Mouse (Mus musculus) myocyte (in vitro differentiated cells): Measurements from ENCODE around the gene Nup37.

ENCODE experiments used
- CEBPB ChIP-seq: IDR thresholded peaks from 2 replicates; pipeline ENCODE4 v1.6.1; 2011; ENCODE audit warnings: mild to moderate bottlenecking, moderate library complexity; ENCODE audit not compliant: poor library complexity, insufficient read depth, severe bottlenecking
- E2F4 ChIP-seq: IDR thresholded peaks from one replicate; pipeline ENCODE4 v1.6.1; 2011; ENCODE audit warnings: mild to moderate bottlenecking, control low read depth, moderate library complexity; ENCODE audit not compliant: insufficient read depth
- MAX ChIP-seq: IDR thresholded peaks from one replicate; pipeline ENCODE4 v1.6.1; 2011; ENCODE audit warnings: low read depth, mild to moderate bottlenecking, control low read depth
- MYOD1 ChIP-seq, 3 experiments: IDR thresholded peaks; one replicate each; pipeline ENCODE4 v1.6.1; 2011; ENCODE audit warnings: control low read depth in 2 of 3, low read depth in 2 of 3, mild to moderate bottlenecking in 2 of 3, moderate library complexity in 1 of 3; ENCODE audit not compliant: insufficient read length in 2 of 3, control insufficient read depth in 1 of 3
- POLR2A ChIP-seq: IDR thresholded peaks from one replicate; pipeline ENCODE4 v1.6.1; 2011; ENCODE audit warnings: low read depth, mild to moderate bottlenecking, control low read depth, moderate library complexity; ENCODE audit not compliant: insufficient read length
- REST ChIP-seq: IDR thresholded peaks from one replicate; pipeline ENCODE4 v1.6.1; 2011; ENCODE audit warnings: mild to moderate bottlenecking, control low read depth, moderate library complexity; ENCODE audit not compliant: insufficient read depth, insufficient read length

DNA sequence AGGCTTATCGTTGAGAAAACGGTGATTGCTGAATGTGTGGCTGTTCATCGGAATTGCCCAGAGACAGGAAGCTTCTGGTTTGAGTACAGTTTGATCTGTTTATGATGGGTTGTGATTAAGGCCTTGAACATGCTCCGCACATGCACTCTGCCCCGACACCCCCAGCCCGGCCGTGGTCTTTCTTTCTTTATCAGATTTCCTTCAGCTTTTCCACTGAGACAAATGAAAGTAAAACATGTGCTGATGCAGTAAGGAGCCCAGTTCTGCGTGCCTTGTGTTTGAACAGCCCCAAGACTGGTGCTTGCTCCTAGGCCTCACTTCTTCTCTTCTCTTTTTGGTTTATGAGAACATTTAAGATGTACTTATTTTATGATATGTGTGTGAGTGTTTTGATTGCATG, 55.8 kb downstream of the Nup37 start:
- no peak for TF ChIP-seq E2F4
- no peak for TF ChIP-seq POLR2A
- TF ChIP-seq MYOD1 (IDR thresholded peaks at IDR 0.05; ENCODE audit: control insufficient read depth in 1 of 3, insufficient read length in 2 of 3, low read depth in 2 of 3): no peak
- TF ChIP-seq MAX: no peak
- no peak for TF ChIP-seq CEBPB
- no peak for TF ChIP-seq REST
